Mouse (Mus musculus) hindlimb bud, embryonic 11.5 days (tissue): Measurements from ENCODE around the gene Tmem184b.

Experiments used
- DNase-seq: peaks from one replicate; pipeline ENCODE4 v3.0.0-alpha.2; 2012; ENCODE audit warnings: low read depth, low spot score; ENCODE audit errors: extremely low spot score

The Tmem184b gene

GRCm38 (mm10) chr15:79430461-79431000 lies 27.2 kb upstream of the Tmem184b start:
- DNase-seq: no peak

GRCm38 (mm10) chr15:79429994-79430393 lies 26.6 kb upstream of the Tmem184b start:
- no peak for DNase-seq

GRCm38 (mm10) chr15:79429527-79429926 lies 26.2 kb upstream of the Tmem184b start:
- DNase-seq: no peak

- no peak for DNase-seq
Observed at GRCm38 (mm10) chr15:79428616-79429015, 25.2 kb upstream of the Tmem184b start.

- no peak for DNase-seq
Observed at GRCm38 (mm10) chr15:79427516-79427915, 24.1 kb upstream of the Tmem184b start.

- no peak for DNase-seq
Observed at GRCm38 (mm10) chr15:79425516-79425915, 22.1 kb upstream of the Tmem184b start.

DNA sequence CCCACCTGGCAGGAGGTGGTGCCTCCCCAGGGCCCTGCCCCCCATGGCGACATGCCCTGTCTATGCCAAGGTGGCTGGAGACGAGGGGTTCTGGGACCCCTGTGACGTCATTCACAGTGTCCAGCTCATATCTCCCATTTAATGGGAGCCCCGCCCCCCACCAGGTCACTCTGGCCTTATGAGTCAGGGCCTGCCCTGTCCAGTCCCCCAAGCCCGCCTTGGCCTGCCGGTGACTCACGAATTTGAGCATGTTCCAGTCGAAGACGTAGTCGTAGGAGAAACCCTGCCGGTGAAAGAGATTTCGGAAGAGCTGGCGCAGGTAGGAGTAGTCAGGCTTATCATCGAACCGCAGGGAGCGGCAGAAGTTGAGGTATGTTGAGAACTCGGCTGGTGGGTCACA lies 21.2 kb upstream of the Tmem184b start:
- no peak for DNase-seq

DNA sequence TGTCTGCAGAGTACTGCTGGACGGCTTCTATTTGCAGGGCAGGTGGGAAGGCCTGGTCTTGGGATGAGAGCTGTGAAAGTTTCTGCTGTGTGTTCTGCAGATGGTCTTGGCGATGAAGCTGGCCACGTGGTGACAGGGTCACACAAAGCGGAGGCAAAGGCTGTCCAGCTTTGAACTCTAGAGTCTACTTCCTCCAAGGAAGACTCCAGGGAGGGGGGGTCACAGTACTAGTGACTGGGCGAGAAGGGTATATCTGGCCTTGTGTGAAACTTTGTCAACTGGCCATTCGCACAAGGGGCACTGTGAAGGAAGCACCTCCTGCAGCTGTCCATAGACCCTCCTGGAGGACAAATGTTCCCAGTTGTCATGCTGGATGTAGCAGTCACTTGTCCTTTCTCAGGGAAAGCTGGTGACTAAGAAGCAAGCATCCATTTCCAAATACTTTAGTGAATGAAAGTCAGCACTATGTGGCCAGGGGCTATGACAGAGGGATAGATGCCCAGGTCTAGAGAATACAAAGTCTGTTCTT lies 19.4 kb upstream of the Tmem184b start:
- no peak for DNase-seq

GRCm38 (mm10) chr15:79418677-79419076 lies 15.3 kb upstream of the Tmem184b start:
- DNase-seq: no peak

DNA sequence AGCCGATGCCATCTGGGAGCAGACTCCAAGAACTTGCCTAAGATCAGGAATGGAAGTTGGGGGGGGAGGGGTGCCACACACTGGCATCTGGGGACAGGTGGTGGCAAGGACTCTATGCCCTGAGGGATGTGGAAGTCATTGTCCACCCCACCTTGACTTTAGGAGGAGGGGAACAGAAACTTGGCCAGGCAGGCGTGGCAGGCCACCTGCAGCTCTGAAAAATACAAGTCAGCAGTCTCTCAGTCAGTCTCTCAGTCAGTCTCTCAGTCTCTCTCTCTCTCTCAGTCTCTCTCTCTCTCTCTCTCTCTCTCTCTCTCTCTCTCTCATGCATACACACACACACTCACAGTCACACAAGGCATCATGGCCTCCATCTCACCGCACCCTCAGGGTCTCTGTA lies 14.9 kb upstream of the Tmem184b start:
- no peak for DNase-seq

DNA sequence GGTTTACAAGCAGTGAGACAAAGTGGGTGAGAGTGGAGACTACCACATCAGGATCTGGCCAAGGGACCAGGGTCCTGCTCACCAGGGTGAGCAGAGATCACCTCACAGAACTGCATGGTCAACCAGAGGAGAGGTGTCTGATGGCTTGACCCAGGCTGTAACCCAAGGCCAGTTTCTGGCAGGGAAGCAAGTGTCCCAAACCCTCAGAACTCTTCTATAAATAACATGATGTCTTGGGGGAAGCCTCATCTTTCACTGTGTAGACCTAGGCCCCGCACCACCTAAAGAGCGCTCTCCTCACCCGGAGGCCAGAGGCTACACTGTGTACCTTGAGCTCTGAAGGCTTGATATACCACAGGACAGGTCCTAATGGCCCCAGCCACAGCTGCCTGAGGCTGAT lies 14.0 kb upstream of the Tmem184b start:
- no peak for DNase-seq

DNA sequence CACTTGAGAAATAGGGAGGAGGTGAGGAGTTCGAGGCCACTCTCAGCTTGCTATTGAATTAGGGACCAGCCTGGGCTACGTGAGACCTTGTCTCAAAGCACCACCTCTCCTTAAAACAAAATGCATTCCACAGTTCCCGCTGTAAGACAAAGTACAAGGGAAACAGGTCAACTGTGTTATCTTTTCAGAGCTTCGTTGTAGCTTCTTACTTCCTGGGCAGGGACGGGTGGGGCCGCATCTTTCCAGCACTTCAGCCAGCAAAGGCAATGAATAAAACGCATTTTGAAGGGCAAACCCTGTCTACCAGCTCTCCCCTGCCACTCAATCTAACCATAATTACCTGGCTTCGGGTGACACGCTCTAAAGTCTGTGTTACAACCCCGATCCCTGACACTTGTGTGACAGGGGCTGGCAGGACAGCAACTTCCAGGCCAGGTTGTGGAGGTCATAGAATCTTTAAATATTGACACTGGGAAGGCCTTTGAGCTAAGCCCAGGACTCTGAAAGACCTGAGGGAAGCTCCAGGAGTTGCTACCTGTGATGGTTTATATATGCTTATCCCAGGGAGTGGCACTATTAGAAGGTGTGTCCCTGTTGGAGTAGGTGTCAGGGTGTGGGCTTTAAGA lies 13.2 kb upstream of the Tmem184b start:
- DNase-seq: no peak

- DNase-seq: no peak
Observed at GRCm38 (mm10) chr15:79414513-79414912, 11.1 kb upstream of the Tmem184b start.

DNA sequence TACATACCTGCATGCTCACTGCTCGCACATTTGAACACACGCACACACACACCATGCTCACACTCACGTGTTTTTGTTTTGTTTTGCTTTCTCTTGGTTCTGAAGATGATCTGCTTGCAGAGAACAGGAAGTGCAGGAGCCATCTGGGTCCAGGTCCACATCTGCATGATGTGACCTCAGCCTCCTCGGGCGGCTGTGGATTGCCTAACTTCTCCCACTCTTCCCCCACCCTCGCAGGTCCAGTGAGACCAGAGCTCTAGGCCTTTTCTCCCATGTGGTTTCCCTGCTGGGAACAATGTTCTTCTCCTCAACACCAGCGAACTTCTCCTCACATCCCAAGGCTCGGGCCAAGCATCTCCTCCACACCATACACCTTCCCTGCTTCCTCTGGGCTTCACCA lies 10.4 kb upstream of the Tmem184b start:
- DNase-seq: no peak

GRCm38 (mm10) chr15:79413201-79413600 lies 9.8 kb upstream of the Tmem184b start:
- DNase-seq: no peak

DNA sequence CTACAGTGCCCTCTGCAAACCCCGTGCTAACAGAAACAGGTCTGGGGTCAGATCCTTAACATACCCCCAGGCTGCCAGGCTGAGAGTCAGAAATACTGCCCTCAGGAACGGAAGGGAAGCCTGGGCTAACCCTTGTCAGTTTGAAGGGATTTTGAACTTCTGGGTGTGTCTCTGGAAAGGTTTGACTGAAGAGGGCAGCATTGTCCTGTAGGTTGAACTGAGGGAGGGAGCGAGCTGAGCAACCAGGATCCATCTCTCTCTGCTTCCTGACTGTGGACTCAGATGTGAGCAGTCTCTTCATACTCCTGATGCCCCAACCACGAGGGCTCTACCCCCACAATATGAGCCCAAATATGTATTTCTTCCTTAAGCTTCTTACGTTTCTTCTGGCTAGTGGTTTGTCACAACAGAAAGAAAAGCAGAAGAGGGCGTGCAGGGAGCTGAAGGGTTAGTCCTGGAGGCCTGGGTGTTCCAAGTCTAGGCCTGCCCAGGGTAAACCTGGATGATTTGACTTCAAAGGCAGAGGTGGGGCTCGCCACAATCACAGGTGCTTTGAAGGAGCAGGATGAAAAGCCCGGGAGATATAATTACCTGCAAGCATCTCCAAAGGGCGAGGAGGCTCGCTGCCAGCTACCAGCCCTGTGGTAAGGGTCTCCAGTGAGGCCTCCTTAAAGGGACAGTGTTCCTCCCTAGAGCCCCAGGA lies 8.1 kb upstream of the Tmem184b start:
- no peak for DNase-seq

DNA sequence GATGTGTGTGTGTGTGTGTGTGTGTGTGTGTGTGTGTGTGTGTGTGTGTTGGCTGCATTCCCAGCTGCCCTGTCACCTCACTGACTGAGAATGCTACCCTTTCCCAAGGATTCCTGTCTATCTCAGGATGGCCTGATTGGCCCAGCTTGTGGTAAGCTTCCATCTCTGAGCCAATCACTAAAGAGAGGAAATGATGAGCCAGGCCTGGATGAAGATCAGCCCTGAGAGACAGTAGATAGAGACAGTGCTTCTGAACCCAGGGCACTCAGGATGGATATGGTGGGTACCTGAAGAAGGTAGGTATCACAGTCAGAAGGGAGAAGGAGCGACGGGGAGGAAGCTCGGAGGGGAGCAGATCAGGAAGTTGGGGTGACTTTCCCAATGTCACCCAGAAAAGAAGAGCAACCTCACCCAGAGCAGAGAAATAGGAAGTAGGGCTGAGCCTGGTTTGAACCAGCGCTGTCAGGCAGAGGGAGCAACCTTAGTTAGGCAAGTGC lies 5.8 kb upstream of the Tmem184b start:
- DNase-seq: no peak

GRCm38 (mm10) chr15:79406564-79406963 lies 3.2 kb upstream of the Tmem184b start:
- DNase-seq: no peak

- DNase-seq: no peak
Observed at GRCm38 (mm10) chr15:79404277-79404676, 908 bp upstream of the Tmem184b start.

- DNase-seq: no peak
Observed at GRCm38 (mm10) chr15:79403763-79404210, 418 bp upstream of the Tmem184b start.

GRCm38 (mm10) chr15:79402176-79402575 lies 1.2 kb downstream of the Tmem184b start:
- DNase-seq: no peak

DNA sequence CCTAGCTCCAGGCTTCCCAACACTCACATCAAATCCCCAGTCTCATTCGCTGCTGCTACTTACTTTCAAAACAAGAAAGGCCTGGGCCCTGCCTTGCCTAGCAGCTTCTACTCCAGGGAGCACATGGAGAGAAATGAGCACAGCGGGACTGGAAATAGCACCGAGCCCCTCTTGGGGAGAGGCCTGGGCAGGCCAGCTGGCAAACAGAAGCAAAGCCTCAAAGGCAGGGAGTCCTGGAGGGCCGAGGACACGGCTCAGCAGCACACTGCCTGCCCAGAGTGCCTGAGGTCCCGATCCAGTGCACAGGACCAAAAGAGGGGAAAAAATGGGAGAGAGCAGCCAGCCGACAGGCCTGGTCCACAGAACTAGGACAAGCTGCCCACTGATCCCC lies 2.4 kb downstream of the Tmem184b start:
- DNase-seq: no peak
